Mouse (Mus musculus) thymus, adult 2 months (tissue): ENCODE measurements at regions not wholly inside any gene's neighbourhood (a gene's known extent, or its start where the extent isn't known, plus 50 kb on each side); places are given as distances from the start of the nearest gene placed in this dataset.

Experiments used
- CTCF ChIP-seq: fragments of 200-500 bp; IDR thresholded peaks from 2 replicates; pipeline ENCODE4 v1.5.1; 2012; ENCODE audit warnings: mild to moderate bottlenecking, control low read depth, low read length, moderate library complexity, borderline replicate concordance; ENCODE audit not compliant: control insufficient read depth, poor library complexity, insufficient read depth; ENCODE audit errors: extremely low read depth
- POLR2A ChIP-seq: fragments of 200-500 bp; IDR thresholded peaks from 2 replicates; pipeline ENCODE4 v1.6.1; 2012; ENCODE audit warnings: mild to moderate bottlenecking, low read length, control low read depth, moderate library complexity; ENCODE audit not compliant: control insufficient read depth, poor library complexity, insufficient read depth; ENCODE audit errors: extremely low read depth

- TF ChIP-seq POLR2A (no peak), CTCF (no peak)
These were observed 58.0 kb upstream of the Synm start for GRCm38 (mm10) chr7:67817556-67817955.
